25 mouse cellular contexts compared by ENCODE assay signal in the genomic region with DNA sequence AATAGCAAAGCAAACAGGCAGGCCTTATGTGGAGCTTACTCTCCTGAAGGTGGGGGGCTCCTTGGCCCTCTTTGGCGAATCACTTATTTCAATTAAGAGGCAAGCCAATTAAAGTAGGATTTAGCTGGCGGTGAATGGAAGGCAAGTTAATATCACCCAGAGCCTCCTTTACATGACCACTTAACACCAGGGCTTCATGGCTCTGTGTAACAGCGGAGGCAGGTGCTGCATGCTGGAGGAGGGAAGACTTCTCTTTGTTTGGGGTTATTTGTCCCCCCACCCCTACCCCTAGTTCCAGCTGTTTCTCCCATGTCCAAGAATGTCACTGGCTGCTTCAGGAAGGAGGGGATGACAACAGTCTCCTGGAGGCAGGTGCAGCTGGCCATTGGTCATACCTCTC. TPM values are rescaled to one million over a fixed set of nuclear protein-coding genes. Genes with fewer than 3 reads are reported as not detected.
DNase-seq lines count a peak whose midpoint lies in the region; ATAC-seq and TF ChIP-seq lines count a peak whose summit lies in the region.
"Had no signal": no experiment of that assay in that cellular context is flagged by ENCODE, and none has a peak within 500 bp of the region (broad histone marks: within the 10 kb centered on the region; RNA-seq: fewer than 3 reads in every experiment).

No protein-coding gene starts in this region.

- H3K4me3 ChIP-seq in embryonic facial prominence, embryonic 14.5 days (ENCODE audit: low read depth, low read length), result no peak overlapping the region
- no peak overlapping the region for H3K4me3 ChIP-seq in embryonic facial prominence, embryonic 10.5 days
- H3K4me3 ChIP-seq in forebrain, embryonic 12.5 days (replicated peaks), result no peak overlapping the region
- no peak overlapping the region for H3K4me3 ChIP-seq in forebrain, embryonic 16.5 days (replicated peaks; ENCODE audit: low read length)
- H3K4me3 ChIP-seq in midbrain, embryonic 13.5 days (replicated peaks), result no peak overlapping the region
- H3K4me3 ChIP-seq in midbrain, embryonic 15.5 days, result no peak overlapping the region
- H3K4me3 ChIP-seq in intestine, embryonic 15.5 days (replicated peaks), result no peak overlapping the region
- H3K4me3 ChIP-seq: embryonic facial prominence, embryonic 13.5 days; heart, embryonic 12.5 days; heart, embryonic 15.5 days; hindbrain, embryonic 10.5 days; hindbrain, embryonic 13.5 days had no signal

- WGBS in embryonic facial prominence, embryonic 14.5 days, result 81% methylated on average over 3 of the region's 3 CpGs
- WGBS in embryonic facial prominence, embryonic 10.5 days, result 61% methylated on average over 3 of the region's 3 CpGs
- 17% methylated on average over 3 of the region's 3 CpGs for WGBS in forebrain, embryonic 12.5 days
- WGBS in forebrain, embryonic 16.5 days, result 22% methylated on average over 3 of the region's 3 CpGs
- WGBS in midbrain, embryonic 13.5 days, result 40% methylated on average over 3 of the region's 3 CpGs
- WGBS in midbrain, embryonic 15.5 days, result 46% methylated on average over 3 of the region's 3 CpGs
- WGBS in intestine, embryonic 15.5 days, result 92% methylated on average over 3 of the region's 3 CpGs

- no peaks in the 10 kb centered on the region for H3K4me1 ChIP-seq in embryonic facial prominence, embryonic 14.5 days (ENCODE audit: control insufficient read depth, insufficient read depth, low read length)
- peaks cover 13% of the 10 kb centered on the region for H3K4me1 ChIP-seq in embryonic facial prominence, embryonic 10.5 days
- H3K4me1 ChIP-seq in forebrain, embryonic 12.5 days, result peaks cover 25% of the 10 kb centered on the region
- no peaks in the 10 kb centered on the region; the same call in 1 of the 2 replicates for H3K4me1 ChIP-seq in forebrain, embryonic 16.5 days (replicated peaks; ENCODE audit: control insufficient read depth, insufficient read depth, low read length)
- peaks cover 17% of the 10 kb centered on the region for H3K4me1 ChIP-seq in midbrain, embryonic 13.5 days (replicated peaks)
- H3K4me1 ChIP-seq in midbrain, embryonic 15.5 days, result peaks cover 15% of the 10 kb centered on the region; the same call in 1 of the 2 replicates
- no peaks in the 10 kb centered on the region for H3K4me1 ChIP-seq in intestine, embryonic 15.5 days (replicated peaks)
- H3K4me1 ChIP-seq: embryonic facial prominence, embryonic 13.5 days had no signal

- no peak for TF ChIP-seq CTCF in brain, embryonic 14.5 days (IDR thresholded peaks at IDR 0.05; ENCODE audit: borderline replicate concordance, extremely low read depth, insufficient read depth, insufficient read length)

- no peaks in the 10 kb centered on the region for H3K9me3 ChIP-seq in embryonic facial prominence, embryonic 14.5 days (ENCODE audit: control insufficient read depth, low read length)
- no peaks in the 10 kb centered on the region for H3K9me3 ChIP-seq in embryonic facial prominence, embryonic 10.5 days
- H3K9me3 ChIP-seq in forebrain, embryonic 12.5 days, result no peaks in the 10 kb centered on the region
- no peaks in the 10 kb centered on the region for H3K9me3 ChIP-seq in forebrain, embryonic 16.5 days (ENCODE audit: control insufficient read depth, low read length)
- H3K9me3 ChIP-seq in midbrain, embryonic 13.5 days, result no peaks in the 10 kb centered on the region
- H3K9me3 ChIP-seq in midbrain, embryonic 15.5 days, result no peaks in the 10 kb centered on the region
- no peaks in the 10 kb centered on the region for H3K9me3 ChIP-seq in intestine, embryonic 15.5 days
- H3K9me3 ChIP-seq: embryonic facial prominence, embryonic 13.5 days; heart, embryonic 12.5 days; heart, embryonic 15.5 days; hindbrain, embryonic 10.5 days; hindbrain, embryonic 13.5 days had no signal

- no peak overlapping the region for H3K4me2 ChIP-seq in embryonic facial prominence, embryonic 14.5 days (ENCODE audit: low read depth, low read length)
- H3K4me2 ChIP-seq in forebrain, embryonic 12.5 days, result peak overlapping the region; percentile 8; the same call in 1 of the 2 replicates
- no peak overlapping the region for H3K4me2 ChIP-seq in forebrain, embryonic 16.5 days (ENCODE audit: low read length)
- H3K4me2 ChIP-seq in midbrain, embryonic 13.5 days (replicated peaks), result no peak overlapping the region
- H3K4me2 ChIP-seq in midbrain, embryonic 15.5 days, result no peak overlapping the region
- no peak overlapping the region for H3K4me2 ChIP-seq in intestine, embryonic 15.5 days (replicated peaks)
- H3K4me2 ChIP-seq: embryonic facial prominence, embryonic 13.5 days; heart, embryonic 12.5 days; heart, embryonic 15.5 days; hindbrain, embryonic 13.5 days had no signal

- peak; percentile 1 for DNase-seq in embryonic facial prominence, embryonic 14.5 days (ENCODE audit: low spot score)
- DNase-seq in embryonic facial prominence, embryonic 10.5 days (ENCODE audit: low spot score), result no peak
- DNase-seq in brain, embryonic 14.5 days (ENCODE audit: low read depth), result peak; percentile 72
- DNase-seq: adrenal gland, adult 8-10 months; adrenal gland, postnatal 25 days; cerebellum, adult 2 months; cerebellum, adult 9-11 months; cerebellum, postnatal 25 days; gastrocnemius, postnatal 25 days; heart, adult 18-20 months; heart, postnatal 10 days; heart, postnatal 36 days had no signal

- H3K36me3 ChIP-seq in embryonic facial prominence, embryonic 14.5 days (ENCODE audit: control insufficient read depth, insufficient read depth, low read length), result no peaks in the 10 kb centered on the region
- H3K36me3 ChIP-seq in embryonic facial prominence, embryonic 10.5 days (replicated peaks), result no peaks in the 10 kb centered on the region
- no peaks in the 10 kb centered on the region for H3K36me3 ChIP-seq in forebrain, embryonic 12.5 days (replicated peaks)
- no peaks in the 10 kb centered on the region for H3K36me3 ChIP-seq in forebrain, embryonic 16.5 days (ENCODE audit: control insufficient read depth, insufficient read depth)
- no peaks in the 10 kb centered on the region for H3K36me3 ChIP-seq in midbrain, embryonic 13.5 days
- no peaks in the 10 kb centered on the region for H3K36me3 ChIP-seq in midbrain, embryonic 15.5 days (replicated peaks)
- H3K36me3 ChIP-seq in intestine, embryonic 15.5 days, result no peaks in the 10 kb centered on the region
- H3K36me3 ChIP-seq: embryonic facial prominence, embryonic 13.5 days; heart, embryonic 12.5 days; heart, embryonic 15.5 days; hindbrain, embryonic 10.5 days; hindbrain, embryonic 13.5 days had no signal

- ATAC-seq in embryonic facial prominence, embryonic 14.5 days (ENCODE audit: low read depth), result peak; percentile 22; the same call in 1 of the 2 replicates
- peak; percentile 61 for ATAC-seq in forebrain, embryonic 12.5 days (ENCODE audit: low FRiP score)
- ATAC-seq in forebrain, embryonic 16.5 days, result no peak
- peak; percentile 73 for ATAC-seq in midbrain, embryonic 13.5 days
- no peak for ATAC-seq in midbrain, embryonic 15.5 days (replicated peaks)
- no peak for ATAC-seq in intestine, embryonic 15.5 days
- ATAC-seq: activated CD4-positive, CD25-positive, alpha-beta regulatory T cell, adult 4 months; hindbrain, embryonic 16.5 days; intestine, embryonic 16.5 days had no signal

- no peak for TF ChIP-seq POLR2A in brain, embryonic 14.5 days (IDR thresholded peaks at IDR 0.05; ENCODE audit: borderline replicate concordance, extremely low read depth, insufficient read depth, insufficient read length, poor library complexity, severe bottlenecking)

- H3K27ac ChIP-seq in embryonic facial prominence, embryonic 14.5 days (replicated peaks; ENCODE audit: low read depth, low read length), result no peak overlapping the region
- H3K27ac ChIP-seq in embryonic facial prominence, embryonic 10.5 days (replicated peaks), result no peak overlapping the region
- 0 out of 2 replicates have a peak overlapping the region, but pooled peaks have one; percentile 56 for H3K27ac ChIP-seq in forebrain, embryonic 12.5 days
- H3K27ac ChIP-seq in forebrain, embryonic 16.5 days (ENCODE audit: low read length), result no peak overlapping the region
- no peak overlapping the region for H3K27ac ChIP-seq in midbrain, embryonic 13.5 days
- H3K27ac ChIP-seq in midbrain, embryonic 15.5 days, result no peak overlapping the region
- H3K27ac ChIP-seq in intestine, embryonic 15.5 days, result no peak overlapping the region
- H3K27ac ChIP-seq: embryonic facial prominence, embryonic 13.5 days; heart, embryonic 15.5 days; hindbrain, embryonic 10.5 days; hindbrain, embryonic 13.5 days had no signal

- H3K9ac ChIP-seq in embryonic facial prominence, embryonic 14.5 days (ENCODE audit: low read depth, low read length), result no peak overlapping the region
- H3K9ac ChIP-seq in forebrain, embryonic 12.5 days, result no peak overlapping the region
- H3K9ac ChIP-seq in forebrain, embryonic 16.5 days (replicated peaks; ENCODE audit: low read depth, low read length), result no peak overlapping the region
- no peak overlapping the region for H3K9ac ChIP-seq in midbrain, embryonic 13.5 days (replicated peaks)
- H3K9ac ChIP-seq in midbrain, embryonic 15.5 days, result no peak overlapping the region
- no peak overlapping the region for H3K9ac ChIP-seq in intestine, embryonic 15.5 days
- H3K9ac ChIP-seq: embryonic facial prominence, embryonic 13.5 days; heart, embryonic 12.5 days; heart, embryonic 15.5 days; hindbrain, embryonic 13.5 days had no signal

- no peaks in the 10 kb centered on the region for H3K27me3 ChIP-seq in embryonic facial prominence, embryonic 14.5 days (replicated peaks; ENCODE audit: control insufficient read depth, insufficient read depth, low read length)
- peaks cover 20% of the 10 kb centered on the region for H3K27me3 ChIP-seq in embryonic facial prominence, embryonic 10.5 days (replicated peaks; ENCODE audit: low read depth, poor library complexity, severe bottlenecking)
- peaks cover 16% of the 10 kb centered on the region for H3K27me3 ChIP-seq in forebrain, embryonic 12.5 days
- H3K27me3 ChIP-seq in forebrain, embryonic 16.5 days (replicated peaks; ENCODE audit: control insufficient read depth, insufficient read depth, low read length), result no peaks in the 10 kb centered on the region
- no peaks in the 10 kb centered on the region for H3K27me3 ChIP-seq in midbrain, embryonic 13.5 days
- H3K27me3 ChIP-seq in midbrain, embryonic 15.5 days (replicated peaks), result no peaks in the 10 kb centered on the region
- H3K27me3 ChIP-seq in intestine, embryonic 15.5 days (replicated peaks), result no peaks in the 10 kb centered on the region
- H3K27me3 ChIP-seq: heart, embryonic 12.5 days; heart, embryonic 15.5 days; hindbrain, embryonic 13.5 days had no signal

RNA-seq across cellular contexts. Expression of gene Fstl4, which starts 10.9 kb away (rescaled TPM):
- 2.9 TPM in 2 replicates for polyA plus RNA-seq in embryonic facial prominence, embryonic 14.5 days (2014; fragmentation: Nextera tagmentation; extraction: Ambion mirVana)
- polyA plus RNA-seq in embryonic facial prominence, embryonic 10.5 days (2016; fragmentation: Nextera tagmentation; extraction: Ambion mirVana), result 1.2 and 1.3 TPM in 2 replicates
- 1.0 and 1.9 TPM in 2 replicates for polyA plus RNA-seq in forebrain, embryonic 12.5 days (2016; fragmentation: Nextera tagmentation; extraction: Ambion mirVana)
- polyA plus RNA-seq in forebrain, embryonic 16.5 days (2015; fragmentation: Nextera tagmentation; extraction: Ambion mirVana), result 5.0 and 6.4 TPM in 2 replicates
- 5.1 TPM in 2 replicates for polyA plus RNA-seq in midbrain, embryonic 13.5 days (2015; fragmentation: Nextera tagmentation; extraction: Ambion mirVana)
- polyA plus RNA-seq in midbrain, embryonic 15.5 days (2015; fragmentation: Nextera tagmentation; extraction: Ambion mirVana), result 10.3 and 11.5 TPM in 2 replicates
- 1.1 and 3.1 TPM in 2 replicates for polyA plus RNA-seq in brain, embryonic 14.5 days (2012; rRNA removed)
- polyA plus RNA-seq in intestine, embryonic 15.5 days (2015; fragmentation: Nextera tagmentation; extraction: Ambion mirVana), result 5.3 and 6.1 TPM in 2 replicates
- polyA plus RNA-seq: activated CD4-positive, CD25-positive, alpha-beta regulatory T cell, adult 4 months had no signal

Comparison
In these comparisons a context has a peak if more than half of its experiments do, and no peak if none do; other contexts are left out.
1. ATAC-seq: peak in embryonic facial prominence, embryonic 14.5 days (single experiment), forebrain, embryonic 12.5 days (single experiment) and midbrain, embryonic 13.5 days (single experiment); none in forebrain, embryonic 16.5 days (single experiment), midbrain, embryonic 15.5 days (single experiment) and intestine, embryonic 15.5 days (single experiment).